Mouse (Mus musculus) G1E (cell line): ENCODE data around the gene Dock8. TPM values are rescaled to one million over a fixed set of nuclear protein-coding genes. Genes with fewer than 3 reads are reported as not detected.
"Not testable (repeated sequence)": the region's sequence is repeated elsewhere in the genome, so short reads cannot be mapped to it uniquely, and the experiment has no call there.

Source experiments
- ATAC-seq: 2 replicates; pipeline ENCODE4 v1.8.0; 2016; ENCODE audit warnings: mild to moderate bottlenecking; ENCODE audit not compliant: insufficient number of reproducible peaks, poor library complexity, low FRiP score, severe bottlenecking; ENCODE audit errors: extremely low read depth
- DNase-seq: peaks from one replicate; pipeline ENCODE4 v3.0.0; 2012; ENCODE audit warnings: low spot score
- H3K27me3 ChIP-seq: 2 replicates; pipeline ENCODE4 v1.6.1; 2012; ENCODE audit warnings: mild to moderate bottlenecking, low read length, inconsistent platforms; ENCODE audit not compliant: insufficient read depth
- H3K36me3 ChIP-seq: replicated peaks from 2 replicates; pipeline ENCODE3; 2012; ENCODE audit warnings: mild to moderate bottlenecking, inconsistent platforms
- H3K4me1 ChIP-seq: 2 replicates; pipeline ENCODE4 v1.6.1; 2012; ENCODE audit warnings: low read depth, low read length, inconsistent platforms, mixed read lengths; ENCODE audit not compliant: insufficient read depth
- H3K4me3 ChIP-seq: 2 replicates; pipeline ENCODE4 v1.5.1; 2012; ENCODE audit warnings: low read depth, mild to moderate bottlenecking, inconsistent platforms, low read length, moderate library complexity, mixed read lengths
- H3K9me3 ChIP-seq: replicated peaks from 2 replicates; pipeline ENCODE4 v1.6.1; 2012; ENCODE audit warnings: inconsistent platforms
- CTCF ChIP-seq: IDR thresholded peaks from 2 replicates; pipeline ENCODE4 v1.5.1; 2012; ENCODE audit warnings: low read depth, low read length, inconsistent platforms, mixed read lengths
- GATA1 ChIP-seq: IDR thresholded peaks from 2 replicates; pipeline ENCODE4 v1.6.1; 2012; ENCODE audit warnings: borderline replicate concordance, low read length, inconsistent platforms, mixed read lengths
- GATA2 ChIP-seq: IDR thresholded peaks from 2 replicates; pipeline ENCODE4 v1.6.1; 2012; ENCODE audit warnings: low read depth, low read length, inconsistent platforms, borderline replicate concordance
- POLR2AphosphoS5 ChIP-seq: IDR thresholded peaks from 2 replicates; pipeline ENCODE4 v1.6.1; 2012; ENCODE audit warnings: low read depth, low read length, inconsistent platforms; ENCODE audit not compliant: insufficient replicate concordance
- TAL1 ChIP-seq: conservative IDR thresholded peaks from 2 replicates; pipeline ENCODE4 v1.6.1; 2012; ENCODE audit warnings: low read depth, low read length, inconsistent platforms, mixed read lengths
- polyA plus RNA-seq: library from polyadenylated mRNA; stranded (reverse); fragments of >175 nt; gene quantifications from 2 replicates; pipeline ENCODE4 v1.2.3, GENCODE M21; 2012
- total RNA-seq, 2 experiments: library from RNA; stranded (forward) in 1 of 2; stranded (reverse) in 1 of 2; fragments of 200-1000 nt in 1 of 2; fragments of >200 nt in 1 of 2; fragmentation: Nextera tagmentation in 1 of 2; gene quantifications; 2 replicates each; pipeline ENCODE4 v1.2.3; 2014 to 2017

Dock8 gene
- total and polyA plus RNA-seq, 3 experiments: 0.01 to 0.16 TPM; not detected in 1

GRCm38 (mm10) chr19:25008509-25008908 is 9.2 kb downstream of the Dock8 start:
- no peak for DNase-seq
- Histone ChIP-seq H3K27me3 (no peaks in the 10 kb centered on the region), H3K9me3 (no peaks in the 10 kb centered on the region; the same call in 1 of the 2 replicates), H3K36me3 (no peaks in the 10 kb centered on the region), H3K4me3 (no peak overlapping the region), H3K4me1 (no peaks in the 10 kb centered on the region)
- TF ChIP-seq GATA2 (no peak), GATA1 (no peak), POLR2AphosphoS5 (no peak), TAL1 (no peak), CTCF (no peak)
- no peak for ATAC-seq

GRCm38 (mm10) chr19:25022766-25023165 is 23.4 kb downstream of the Dock8 start:
- H3K4me1 ChIP-seq: no peaks in the 10 kb centered on the region
- no peak for TF ChIP-seq POLR2AphosphoS5
- no peak for TF ChIP-seq GATA2
- DNase-seq (no peak), ATAC-seq (no peak)
- peaks cover 21% of the 10 kb centered on the region for H3K9me3 ChIP-seq
- no peak overlapping the region for H3K4me3 ChIP-seq
- H3K36me3 ChIP-seq: no peaks in the 10 kb centered on the region
- H3K27me3 ChIP-seq: no peaks in the 10 kb centered on the region

GRCm38 (mm10) chr19:25031765-25032164 is 32.4 kb downstream of the Dock8 start:
- Histone ChIP-seq H3K9me3 (peaks cover 26% of the 10 kb centered on the region), H3K27me3 (no peaks in the 10 kb centered on the region), H3K4me1 (no peaks in the 10 kb centered on the region), H3K4me3 (no peak overlapping the region), H3K36me3 (no peaks in the 10 kb centered on the region)
- ATAC-seq (no peak), DNase-seq (no peak)
- no peak for TF ChIP-seq CTCF
- no peak for TF ChIP-seq TAL1
- TF ChIP-seq GATA1: no peak
- TF ChIP-seq POLR2AphosphoS5: no peak
- TF ChIP-seq GATA2: no peak

- not testable (repeated sequence) for H3K4me1 ChIP-seq, DNase-seq, H3K4me3 ChIP-seq, H3K27me3 ChIP-seq, H3K36me3 ChIP-seq
- ATAC-seq: peak; percentile 22
- peaks cover 22% of the 10 kb centered on the region for H3K9me3 ChIP-seq
Observed at GRCm38 (mm10) chr19:25033008-25033407, 33.7 kb downstream of the Dock8 start.

- ATAC-seq (no peak), DNase-seq (no peak)
- H3K4me3 ChIP-seq: no peak overlapping the region
- peaks cover 24% of the 10 kb centered on the region for H3K9me3 ChIP-seq
- H3K27me3 ChIP-seq: no peaks in the 10 kb centered on the region
- no peaks in the 10 kb centered on the region for H3K4me1 ChIP-seq
- H3K36me3 ChIP-seq: no peaks in the 10 kb centered on the region
- TF ChIP-seq POLR2AphosphoS5 (no peak), TAL1 (no peak), GATA1 (no peak), CTCF (no peak), GATA2 (no peak)
Observed at GRCm38 (mm10) chr19:25035825-25036224, 36.5 kb downstream of the Dock8 start.

DNA sequence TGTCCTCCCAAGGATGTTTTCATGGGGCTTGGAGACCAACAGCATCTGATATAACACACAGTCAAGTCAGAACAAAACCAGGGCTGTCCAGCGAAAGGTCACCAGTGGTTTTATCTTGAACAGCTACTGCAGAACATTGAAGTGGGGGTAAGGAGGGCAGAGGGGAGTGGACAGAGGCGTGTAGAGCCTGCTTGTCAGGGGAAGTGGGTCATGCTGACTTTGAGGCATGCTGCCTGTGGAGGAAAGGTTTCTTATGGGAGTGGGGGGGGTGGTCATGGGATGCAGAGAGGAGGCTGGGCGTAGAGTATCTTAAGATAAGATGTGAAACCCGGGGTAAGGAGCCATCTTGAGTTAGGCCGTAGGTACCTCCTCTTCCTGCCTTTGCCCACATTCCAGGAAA is 37.5 kb downstream of the Dock8 start:
- Histone ChIP-seq H3K9me3 (peaks cover 27% of the 10 kb centered on the region), H3K4me3 (no peak overlapping the region), H3K27me3 (no peaks in the 10 kb centered on the region), H3K36me3 (no peaks in the 10 kb centered on the region), H3K4me1 (no peaks in the 10 kb centered on the region)
- DNase-seq (no peak), ATAC-seq (no peak)
- no peak for TF ChIP-seq TAL1

- Histone ChIP-seq H3K4me3 (no peak overlapping the region), H3K27me3 (no peaks in the 10 kb centered on the region), H3K4me1 (no peaks in the 10 kb centered on the region), H3K9me3 (peaks cover 26% of the 10 kb centered on the region), H3K36me3 (no peaks in the 10 kb centered on the region)
- ATAC-seq (no peak), DNase-seq (no peak)
- TF ChIP-seq TAL1 (no peak), GATA2 (no peak), GATA1 (no peak), POLR2AphosphoS5 (no peak), CTCF (no peak)
Observed at GRCm38 (mm10) chr19:25037249-25037648, 37.9 kb downstream of the Dock8 start.
